Mouse (Mus musculus) activated CD4-positive, CD25-positive, alpha-beta regulatory T cell, adult 4 months (primary cell): ENCODE measurements around the gene Vmn1r34. TPM values are rescaled to one million over a fixed set of nuclear protein-coding genes. Genes with fewer than 3 reads are reported as not detected.
"Not testable (repeated sequence)": the region's sequence is repeated elsewhere in the genome, so short reads cannot be mapped to it uniquely, and the experiment has no call there.

Source experiments
- ATAC-seq: one replicate; pipeline ENCODE4 v1.8.0; 2017
- polyA plus RNA-seq, 2 experiments: library from polyadenylated mRNA; unstranded; fragments of 100-300 nt; shearing (Covaris generic); gene quantifications; one replicate each; pipeline ENCODE4 v1.2.1; 2017

The Vmn1r34 gene
- polyA plus RNA-seq = not detected

DNA sequence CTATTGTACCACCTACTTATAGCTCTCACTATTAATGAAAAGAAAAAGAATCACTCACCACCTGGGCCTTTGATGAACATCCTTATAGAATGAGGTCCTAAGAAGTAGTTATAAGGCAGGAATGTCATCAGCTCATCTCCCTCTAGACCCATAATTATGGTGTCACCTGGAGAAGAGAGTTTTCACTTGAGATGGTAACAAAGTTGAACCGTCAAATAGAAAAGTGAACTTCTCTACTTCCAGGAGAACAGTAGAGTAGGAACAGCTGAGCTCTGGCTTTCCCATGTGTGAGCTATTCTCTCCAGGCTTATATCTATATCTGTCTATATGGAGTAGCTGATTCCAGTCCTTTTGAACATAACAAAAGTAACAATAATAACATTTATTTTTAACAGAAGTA lies at the start of gene Vmn1r34:
Gene Vmn1r34 (minus strand): TSS at position 101 of the 400 bp plus-strand sequence.
- ATAC-seq = no peak

DNA sequence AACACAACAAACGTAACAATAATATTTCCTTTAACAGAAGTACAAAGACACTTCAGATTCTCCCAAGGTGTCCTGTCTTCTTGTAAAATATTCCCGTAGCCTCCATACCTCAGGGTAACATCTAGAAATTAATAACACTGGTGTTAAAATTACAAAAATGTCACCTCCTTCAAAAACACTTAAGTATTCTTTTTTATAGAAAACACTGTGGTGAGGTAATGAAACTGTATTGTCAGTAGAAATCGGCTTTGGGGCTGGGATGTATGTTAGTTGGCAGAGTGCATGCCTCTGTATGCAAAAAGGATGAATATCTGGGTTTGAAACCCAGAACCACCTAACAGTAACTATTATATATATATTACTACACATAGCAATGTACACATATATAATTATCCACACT lies 42.1 kb upstream of the Vmn1r34 start, which contains the start of gene Vmn1r35:
Gene Vmn1r35 (minus strand): TSS at position 101 of the 400 bp plus-strand sequence.
- no peak for ATAC-seq

DNA sequence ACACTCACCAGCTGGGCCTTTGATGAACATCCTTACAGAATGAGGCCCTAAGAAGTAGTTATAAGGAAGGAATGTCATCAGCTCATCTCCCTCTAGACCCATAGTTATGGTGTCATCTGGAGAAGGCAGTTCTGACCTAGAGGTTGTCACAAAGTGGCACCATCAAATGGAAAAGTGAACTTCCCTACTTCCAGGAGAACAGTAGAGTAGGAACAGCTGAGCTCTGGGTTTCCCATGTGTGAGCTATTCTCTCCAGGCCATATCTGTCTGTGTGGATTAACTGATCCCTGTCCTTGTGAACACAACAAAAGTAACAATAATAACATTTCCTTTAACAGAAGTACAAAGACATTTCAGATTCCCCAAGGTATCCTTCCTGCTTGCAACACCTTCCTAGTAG lies 25.5 kb downstream of the Vmn1r34 start, which contains the start of gene Vmn1r33:
Gene Vmn1r33 (minus strand): TSS at position 101 of the 400 bp plus-strand sequence.
- ATAC-seq = not testable (repeated sequence)

DNA sequence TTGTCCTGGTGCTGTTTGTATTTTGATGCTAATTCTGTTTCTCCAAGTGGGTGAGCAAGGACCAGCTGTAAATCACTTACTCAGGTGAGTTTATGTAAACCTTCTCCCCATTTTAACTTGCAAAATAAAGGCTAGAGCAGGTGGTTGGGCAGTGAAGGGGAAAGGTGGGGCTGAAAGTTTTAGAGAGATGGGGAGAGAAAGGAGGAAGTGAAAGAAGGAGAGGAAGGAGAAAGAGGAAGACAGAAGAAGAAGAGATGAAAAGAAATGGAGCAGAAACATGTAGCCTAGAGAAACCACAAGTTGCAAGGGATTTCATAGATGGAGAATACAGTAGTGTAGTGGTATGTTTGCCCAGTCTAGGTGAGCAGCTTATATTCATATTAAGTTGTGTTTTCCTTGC lies 47.9 kb downstream of the Vmn1r34 start:
- ATAC-seq = no peak

Other genes with a start within 250 kb of the Vmn1r34 start
- gene Mad2l1, start 108.5 kb downstream of the Vmn1r34 start, polyA plus RNA-seq = 10 to 100 TPM; 39.9 to 50.4 TPM
- not detected for gene Vmn1r32, start 83.8 kb downstream of the Vmn1r34 start, polyA plus RNA-seq
- gene Vmn1r33, start 25.6 kb downstream of the Vmn1r34 start, polyA plus RNA-seq = not detected
- gene Vmn1r35, start 42.0 kb upstream of the Vmn1r34 start, polyA plus RNA-seq = not detected
- gene Vmn1r36, start 75.3 kb upstream of the Vmn1r34 start, polyA plus RNA-seq = not detected
- not detected for gene Vmn1r37, start 85.5 kb upstream of the Vmn1r34 start, polyA plus RNA-seq
- gene Vmn1r38, start 138.7 kb upstream of the Vmn1r34 start, polyA plus RNA-seq = not detected
- gene Vmn1r39, start 166.7 kb upstream of the Vmn1r34 start, polyA plus RNA-seq = not detected